20 mouse cellular contexts compared by ENCODE assay signal in the genomic region with DNA sequence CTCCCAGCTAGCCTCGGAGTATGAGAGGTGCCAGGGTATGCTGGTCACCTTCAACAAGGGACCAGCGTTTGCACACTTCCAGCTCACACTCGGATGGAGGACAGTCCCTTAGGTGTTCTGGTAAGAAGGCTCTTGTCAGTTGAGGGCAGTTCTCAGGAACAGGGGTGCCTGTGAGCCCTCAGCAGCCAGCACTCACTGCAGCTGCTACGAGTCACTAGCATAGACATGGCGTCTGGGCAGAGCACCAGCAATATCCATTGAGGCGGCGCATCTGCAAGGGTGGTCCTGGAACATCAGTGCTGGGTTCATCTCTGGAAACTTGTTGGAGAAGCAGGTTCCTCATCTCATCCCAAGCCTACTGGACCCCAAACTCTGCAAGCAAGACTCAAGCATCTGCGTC. TPM values are rescaled to one million over a fixed set of nuclear protein-coding genes. Genes with fewer than 3 reads are reported as not detected.
"Had no signal": no experiment of that assay in that cellular context is flagged by ENCODE, and none has a peak within 500 bp of the region (broad histone marks: within the 10 kb centered on the region; RNA-seq: fewer than 3 reads in every experiment).

No protein-coding gene starts in this region.

- H3K36me3 ChIP-seq: neural tube, embryonic 15.5 days; stomach, embryonic 15.5 days had no signal

- H3K4me2 ChIP-seq: neural tube, embryonic 13.5 days; neural tube, embryonic 15.5 days; stomach, embryonic 15.5 days had no signal

- DNase-seq: retina, postnatal 1 day; right cerebral cortex, adult 18-20 months; right cerebral cortex, postnatal 14 days; right cerebral cortex, postnatal 25 days; right cerebral cortex, postnatal 4 days; spleen, adult 18-20 months; thymus, adult 18-20 months; thymus, adult 2 months; thymus, postnatal 14 days; thymus, postnatal 25 days; thymus, postnatal 36 days; thymus, postnatal 4 days had no signal

- H3K9ac ChIP-seq: neural tube, embryonic 13.5 days; neural tube, embryonic 15.5 days; stomach, embryonic 15.5 days had no signal

- H3K27ac ChIP-seq: neural tube, embryonic 13.5 days; neural tube, embryonic 15.5 days; stomach, embryonic 15.5 days; stomach, postnatal 0 days had no signal

- H3K27me3 ChIP-seq: neural tube, embryonic 13.5 days; neural tube, embryonic 15.5 days; stomach, embryonic 15.5 days had no signal

- H3K4me3 ChIP-seq: neural tube, embryonic 13.5 days; neural tube, embryonic 15.5 days; stomach, embryonic 15.5 days had no signal

- H3K4me1 ChIP-seq: neural tube, embryonic 13.5 days; neural tube, embryonic 15.5 days; stomach, embryonic 15.5 days had no signal

- H3K9me3 ChIP-seq: neural tube, embryonic 13.5 days; neural tube, embryonic 15.5 days; stomach, embryonic 15.5 days had no signal

RNA-seq across cellular contexts. Expression of gene Dio1, which starts 20.6 kb away (rescaled TPM):
- total RNA-seq: neutrophil, adult 5-6 weeks had no signal
- polyA plus RNA-seq: neural tube, embryonic 13.5 days; neural tube, embryonic 14.5 days; neural tube, embryonic 15.5 days; stomach, embryonic 14.5 days; urinary bladder, adult 2 months had no signal
